Mouse (Mus musculus): ENCODE measurements around the gene Ckap2.

- TF ChIP-seq CTCF (conservative IDR thresholded peaks at IDR 0.05; ENCODE audit: low read length) (peak; percentile 71), POU5F1 (IDR thresholded peaks at IDR 0.05; ENCODE audit: borderline replicate concordance, low read length) (no peak), NANOG (IDR thresholded peaks at IDR 0.05; ENCODE audit: borderline replicate concordance, low read length) (no peak)
Observed at GRCm38 (mm10) chr8:22124220-22125152, 61.1 kb downstream of the Ckap2 start, which contains the start of gene Nek5.

All from E14TG2a.4 (cell line).